8 mouse cellular contexts compared by ENCODE assay signal in genomic region chr14:57921428-57922131, GRCm38 (mm10). TPM values are rescaled to one million over a fixed set of nuclear protein-coding genes. Genes with fewer than 3 reads are reported as not detected.
DNase-seq lines count a peak whose midpoint lies in the region; ATAC-seq and TF ChIP-seq lines count a peak whose summit lies in the region.

No protein-coding gene starts in this region.

- intact Hi-C loops in heart, postnatal 10 days (cut with DNase I): no loop called here

- H3K27ac ChIP-seq in lung, embryonic 15.5 days: peak overlapping the region; percentile 66
- peak overlapping the region; percentile 75 for H3K27ac ChIP-seq in embryonic facial prominence, embryonic 12.5 days
- H3K27ac ChIP-seq in stomach, embryonic 16.5 days (ENCODE audit: low read length): peak overlapping the region; percentile 74

- H3K4me2 ChIP-seq in lung, embryonic 15.5 days: no peak overlapping the region
- no peak overlapping the region for H3K4me2 ChIP-seq in embryonic facial prominence, embryonic 12.5 days (replicated peaks)
- H3K4me2 ChIP-seq in stomach, embryonic 16.5 days (ENCODE audit: low read depth, low read length): no peak overlapping the region

- peak; percentile 55; the same call in 1 of the 2 replicates for ATAC-seq in lung, embryonic 15.5 days (ENCODE audit: borderline replicate concordance, extremely low read depth, low FRiP score, low TSS enrichment)
- peak; percentile 69; the same call in 1 of the 2 replicates for ATAC-seq in embryonic facial prominence, embryonic 12.5 days (ENCODE audit: insufficient number of reproducible peaks, insufficient read depth, low FRiP score, low TSS enrichment)
- ATAC-seq in stomach, embryonic 16.5 days (ENCODE audit: insufficient read depth, low FRiP score): peak; percentile 69

- TF ChIP-seq CTCF in lung, adult 2 months (IDR thresholded peaks at IDR 0.05; ENCODE audit: insufficient read depth, low read length): no peak

- 55% methylated on average over 10 of the region's 10 CpGs for WGBS in lung, embryonic 15.5 days
- WGBS in lung, adult 2 months: 45% methylated on average over 10 of the region's 10 CpGs
- WGBS in embryonic facial prominence, embryonic 12.5 days: 23% methylated on average over 10 of the region's 10 CpGs
- WGBS in stomach, embryonic 16.5 days: 53% methylated on average over 10 of the region's 10 CpGs

- DNase-seq in lung, adult 2 months: no peak
- peak; percentile 51 to 56 for DNase-seq in heart, postnatal 10 days
- peak; percentile 12 to 14 for DNase-seq in layer of hippocampus, postnatal 36 days
- no peak for DNase-seq in T-cell, adult 2 months (ENCODE audit: low spot score)
- no peak for DNase-seq in cerebellum, adult 11-12 months

- H3K4me3 ChIP-seq in lung, embryonic 15.5 days: no peak overlapping the region
- no peak overlapping the region for H3K4me3 ChIP-seq in lung, adult 2 months (replicated peaks; ENCODE audit: extremely low read depth, low read depth, low read length)
- H3K4me3 ChIP-seq in embryonic facial prominence, embryonic 12.5 days: no peak overlapping the region
- no peak overlapping the region for H3K4me3 ChIP-seq in stomach, embryonic 16.5 days (replicated peaks; ENCODE audit: low read length)

- H3K9ac ChIP-seq in lung, embryonic 15.5 days: no peak overlapping the region
- H3K9ac ChIP-seq in embryonic facial prominence, embryonic 12.5 days: no peak overlapping the region
- no peak overlapping the region for H3K9ac ChIP-seq in stomach, embryonic 16.5 days (ENCODE audit: low read length)

- H3K9me3 ChIP-seq in lung, embryonic 15.5 days: no peaks in the 10 kb centered on the region; the same call in 1 of the 2 replicates
- H3K9me3 ChIP-seq in embryonic facial prominence, embryonic 12.5 days: no peaks in the 10 kb centered on the region
- no peaks in the 10 kb centered on the region for H3K9me3 ChIP-seq in stomach, embryonic 16.5 days (replicated peaks; ENCODE audit: control insufficient read depth, low read length)

- H3K27me3 ChIP-seq in lung, embryonic 15.5 days: no peaks in the 10 kb centered on the region
- no peaks in the 10 kb centered on the region for H3K27me3 ChIP-seq in embryonic facial prominence, embryonic 12.5 days
- no peaks in the 10 kb centered on the region for H3K27me3 ChIP-seq in stomach, embryonic 16.5 days (ENCODE audit: control insufficient read depth, insufficient read depth, low read length)

- TF ChIP-seq POLR2A in lung, adult 2 months (IDR thresholded peaks at IDR 0.05; ENCODE audit: borderline replicate concordance, extremely low read depth, low read depth, low read length): no peak

- peaks cover 30% of the 10 kb centered on the region for H3K36me3 ChIP-seq in lung, embryonic 15.5 days
- peaks cover 38% of the 10 kb centered on the region for H3K36me3 ChIP-seq in embryonic facial prominence, embryonic 12.5 days
- H3K36me3 ChIP-seq in stomach, embryonic 16.5 days (ENCODE audit: control insufficient read depth, insufficient read depth, low read length): peaks cover 13% of the 10 kb centered on the region

- no peaks in the 10 kb centered on the region for H3K4me1 ChIP-seq in lung, embryonic 15.5 days
- no peaks in the 10 kb centered on the region for H3K4me1 ChIP-seq in lung, adult 2 months (ENCODE audit: control insufficient read depth, insufficient read depth, low read length)
- peaks cover 11% of the 10 kb centered on the region for H3K4me1 ChIP-seq in embryonic facial prominence, embryonic 12.5 days
- no peaks in the 10 kb centered on the region for H3K4me1 ChIP-seq in stomach, embryonic 16.5 days (ENCODE audit: control insufficient read depth, insufficient read depth, low read length)

RNA-seq across cellular contexts. Expression of gene Zdhhc20, which starts 31.5 kb away (rescaled TPM):
- 72.3 and 76.7 TPM in 2 replicates for polyA plus RNA-seq in lung, embryonic 15.5 days (2015; fragmentation: Nextera tagmentation; extraction: Ambion mirVana)
- 6.2 and 9.4 TPM in 2 replicates for polyA plus RNA-seq in lung, adult 2 months (2012; rRNA removed)
- polyA plus RNA-seq in embryonic facial prominence, embryonic 12.5 days (2016; fragmentation: Nextera tagmentation; extraction: Ambion mirVana): 73.0 and 79.6 TPM in 2 replicates
- 10 to 100 TPM; 22.2 to 24.8 TPM for total RNA-seq in heart, postnatal 10 days (2021)
- total RNA-seq in layer of hippocampus, postnatal 36 days (2021): 10 to 100 TPM; 41.5 to 41.6 TPM
- polyA plus RNA-seq in stomach, embryonic 16.5 days (2015; fragmentation: Nextera tagmentation; extraction: Ambion mirVana): 68.6 and 71.2 TPM in 2 replicates

Comparison
In these comparisons a context has a peak if more than half of its experiments do, and no peak if none do; other contexts are left out.
1. DNase-seq: peak in heart, postnatal 10 days (2 of 2) and layer of hippocampus, postnatal 36 days (2 of 2); none in lung, adult 2 months (single experiment), T-cell, adult 2 months (single experiment) and cerebellum, adult 11-12 months (single experiment).
2. Peak in every context shown above with its lines, with median percentiles within 50 percentile points of each other: ATAC-seq and H3K27ac ChIP-seq.